Mouse (Mus musculus): ENCODE data around the gene Atp6v1e2.

Gene Atp6v1e2

GRCm38 (mm10) chr17:86947840-86948796 is at the start of gene Atp6v1e2:
Gene Atp6v1e2, minus strand, starts transcription at chr17:86947897.
- DNase-seq (ENCODE audit: low read depth, low spot score), result no peak

GRCm38 (mm10) chr17:86997323-86997722 is 49.6 kb upstream of the Atp6v1e2 start:
- DNase-seq (ENCODE audit: low read depth, low spot score), result no peak

GRCm38 (mm10) chr17:86991306-86991705 is 43.6 kb upstream of the Atp6v1e2 start:
- no peak for DNase-seq (ENCODE audit: low read depth, low spot score)

- no peak for DNase-seq (ENCODE audit: low read depth, low spot score)
Observed at GRCm38 (mm10) chr17:86988601-86989184, 41.0 kb upstream of the Atp6v1e2 start.

- DNase-seq (ENCODE audit: low read depth, low spot score), result peak; percentile 23
Observed at GRCm38 (mm10) chr17:86988161-86988560, 40.5 kb upstream of the Atp6v1e2 start.

DNA sequence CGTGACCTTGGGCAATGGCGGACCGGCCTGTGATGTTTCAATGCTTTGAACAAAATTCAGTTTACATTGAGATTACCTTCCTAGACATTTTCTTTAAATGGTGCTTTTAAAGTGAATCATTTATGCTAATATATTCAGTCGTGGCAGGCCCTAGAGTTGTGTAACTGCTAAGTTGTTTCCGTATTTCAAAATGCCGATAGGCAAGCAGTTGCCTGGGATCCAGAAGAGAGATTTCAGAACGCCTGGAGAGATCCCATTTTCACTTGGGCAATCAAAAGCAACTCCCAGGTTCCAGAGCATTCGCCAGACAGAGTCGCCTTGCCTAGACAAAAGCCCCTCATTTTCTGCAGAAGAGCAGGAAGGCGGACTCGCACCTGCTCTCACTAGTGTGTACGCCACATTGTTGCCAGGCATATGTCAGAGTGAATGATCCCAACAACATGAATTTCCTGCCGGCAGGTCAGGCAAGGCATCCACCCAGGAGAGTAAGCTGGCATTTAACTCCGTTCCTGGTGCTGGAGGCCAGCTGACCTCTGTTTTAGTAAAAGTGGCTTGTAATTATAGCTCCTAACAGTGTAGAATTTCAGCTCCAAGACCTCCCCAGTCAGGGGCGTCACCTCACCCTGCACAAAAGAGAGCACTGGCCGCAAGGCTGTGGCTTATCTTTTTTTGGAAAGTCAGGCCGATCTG is 38.9 kb upstream of the Atp6v1e2 start:
- DNase-seq (ENCODE audit: low read depth, low spot score), result no peak

GRCm38 (mm10) chr17:86982497-86982896 is 34.8 kb upstream of the Atp6v1e2 start:
- no peak for DNase-seq (ENCODE audit: low read depth, low spot score)

DNA sequence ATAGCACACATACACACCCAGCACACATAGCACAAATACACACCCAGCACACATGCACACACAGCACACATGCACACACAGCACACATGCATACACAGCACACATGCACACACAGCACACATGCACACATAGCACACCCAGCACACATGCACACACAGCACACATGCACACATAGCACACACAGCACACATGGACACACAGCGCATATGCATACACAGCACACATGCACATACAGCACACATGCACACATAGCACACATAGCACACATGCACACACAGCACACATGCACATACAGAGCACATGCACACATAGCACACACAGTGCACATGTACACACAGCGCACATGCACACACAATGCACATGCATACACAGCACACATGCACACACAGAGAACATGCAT is 34.0 kb upstream of the Atp6v1e2 start:
- no peak for DNase-seq (ENCODE audit: low read depth, low spot score)

DNA sequence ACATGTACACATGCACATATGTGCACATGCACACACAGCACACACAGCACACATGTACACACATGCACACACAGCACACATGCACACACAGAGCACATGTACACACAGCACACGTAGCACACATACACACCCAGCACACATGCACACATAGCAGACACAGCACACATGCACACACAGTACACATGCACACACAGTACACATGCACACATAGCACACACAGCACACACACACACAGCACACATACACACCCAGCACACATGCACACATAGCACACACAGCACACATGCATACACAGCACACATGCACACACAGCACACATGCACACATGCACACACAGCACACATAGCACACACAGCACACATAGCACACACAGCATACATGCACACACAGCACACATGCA is 33.5 kb upstream of the Atp6v1e2 start:
- DNase-seq (ENCODE audit: low read depth, low spot score), result no peak

- no peak for DNase-seq (ENCODE audit: low read depth, low spot score)
Observed at GRCm38 (mm10) chr17:86978496-86978895, 30.8 kb upstream of the Atp6v1e2 start.

DNA sequence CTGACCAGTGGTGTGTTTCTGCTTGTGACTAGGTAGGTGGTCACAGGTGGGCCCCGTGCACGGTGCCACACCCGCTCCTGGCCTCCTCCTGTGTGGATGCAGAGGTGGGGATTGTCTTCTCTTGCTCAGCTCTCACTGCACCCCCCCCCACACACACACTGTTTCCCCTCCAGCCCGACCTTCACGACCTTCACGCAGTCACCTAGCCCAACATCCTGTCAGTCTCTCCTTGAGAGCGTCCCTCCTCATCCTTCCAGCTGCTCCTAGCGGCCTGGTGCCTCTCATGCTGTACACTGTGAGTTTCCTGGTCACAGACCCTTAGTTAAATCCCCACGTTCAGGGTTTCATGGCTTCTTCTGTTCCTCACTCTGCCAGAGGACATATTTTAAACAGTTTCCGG is 28.7 kb upstream of the Atp6v1e2 start:
- DNase-seq (ENCODE audit: low read depth, low spot score), result peak; percentile 49

- DNase-seq (ENCODE audit: low read depth, low spot score), result no peak
Observed at GRCm38 (mm10) chr17:86973097-86973496, 25.4 kb upstream of the Atp6v1e2 start.

GRCm38 (mm10) chr17:86971860-86972259 is 24.2 kb upstream of the Atp6v1e2 start:
- no peak for DNase-seq (ENCODE audit: low read depth, low spot score)

- peak; percentile 40 for DNase-seq (ENCODE audit: low read depth, low spot score)
Observed at GRCm38 (mm10) chr17:86971036-86971435, 23.3 kb upstream of the Atp6v1e2 start.

DNA sequence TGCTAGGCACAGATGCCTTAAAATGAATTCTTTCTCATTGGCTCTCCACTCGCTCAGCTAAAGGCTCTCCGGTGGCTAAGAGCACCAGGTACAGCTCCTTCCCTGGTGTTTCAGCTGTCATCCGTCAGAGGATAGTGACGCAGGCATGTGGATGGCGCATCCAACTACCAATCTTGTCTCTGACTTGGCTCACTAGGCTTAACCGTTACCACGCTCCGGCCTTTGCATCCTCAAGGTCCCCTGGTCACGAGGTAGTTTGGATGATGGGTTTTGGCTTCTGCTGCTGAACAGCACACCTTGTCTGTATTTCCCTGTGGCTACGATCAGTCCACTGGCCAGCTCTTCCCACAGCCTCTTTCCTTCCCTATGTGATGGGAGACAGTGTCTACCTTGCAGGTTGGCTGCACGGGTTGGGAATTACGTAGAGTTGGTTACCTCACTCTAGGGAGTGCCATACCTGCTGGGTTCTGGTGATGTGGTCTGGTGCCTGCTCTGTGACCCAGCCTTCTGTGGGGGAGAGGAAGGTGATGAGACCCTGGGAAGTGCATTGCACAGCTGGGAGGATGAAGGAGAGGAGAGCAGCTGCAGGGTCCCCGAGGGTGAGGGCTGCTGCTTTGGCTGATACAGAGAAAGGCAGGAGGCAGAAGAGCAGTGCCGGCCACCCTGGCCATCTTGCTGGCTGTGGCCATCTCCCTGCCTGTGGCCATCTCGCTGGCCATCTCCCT is 22.5 kb upstream of the Atp6v1e2 start:
- DNase-seq (ENCODE audit: low read depth, low spot score), result no peak

DNA sequence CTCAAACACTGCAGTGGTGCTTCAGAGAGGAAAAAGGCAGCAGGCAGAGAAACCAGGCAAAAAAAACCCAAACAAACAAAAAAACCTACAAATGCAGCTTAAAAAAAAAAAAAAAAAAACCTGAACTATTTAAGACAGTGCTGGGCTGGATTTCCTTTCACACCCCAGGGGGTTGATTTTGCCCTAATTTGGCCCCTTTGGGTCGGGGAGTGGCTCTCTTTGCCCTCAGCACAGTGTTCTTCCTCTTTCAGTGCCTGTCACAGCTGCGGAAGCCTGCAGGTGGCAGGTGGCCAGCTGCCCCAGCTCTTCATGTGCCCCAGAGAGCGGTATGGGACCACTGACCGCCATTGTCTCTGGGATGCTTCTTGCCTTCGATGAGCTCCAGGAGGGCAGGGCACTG is 21.9 kb upstream of the Atp6v1e2 start:
- peak; percentile 60 for DNase-seq (ENCODE audit: low read depth, low spot score)

DNA sequence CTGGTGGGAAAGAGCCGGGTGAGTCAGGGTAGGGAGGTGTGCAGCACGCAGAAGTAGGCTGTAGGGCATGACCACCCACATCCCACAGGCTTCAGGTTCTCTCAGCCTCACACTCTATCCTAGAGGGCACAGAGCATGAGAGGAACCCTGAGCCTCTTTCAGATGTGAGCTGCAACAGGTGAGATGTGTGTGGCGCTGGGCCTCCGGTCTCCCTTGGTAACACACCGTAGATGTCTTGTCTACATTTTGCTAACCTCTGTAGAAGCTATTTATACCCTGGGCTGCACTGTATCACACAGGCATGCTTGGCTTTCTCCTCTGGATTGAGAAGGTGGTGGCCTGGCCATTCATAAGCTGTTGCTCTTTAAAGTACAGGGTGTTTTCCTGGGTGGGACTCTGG is 20.9 kb upstream of the Atp6v1e2 start:
- DNase-seq (ENCODE audit: low read depth, low spot score), result peak; percentile 22

DNA sequence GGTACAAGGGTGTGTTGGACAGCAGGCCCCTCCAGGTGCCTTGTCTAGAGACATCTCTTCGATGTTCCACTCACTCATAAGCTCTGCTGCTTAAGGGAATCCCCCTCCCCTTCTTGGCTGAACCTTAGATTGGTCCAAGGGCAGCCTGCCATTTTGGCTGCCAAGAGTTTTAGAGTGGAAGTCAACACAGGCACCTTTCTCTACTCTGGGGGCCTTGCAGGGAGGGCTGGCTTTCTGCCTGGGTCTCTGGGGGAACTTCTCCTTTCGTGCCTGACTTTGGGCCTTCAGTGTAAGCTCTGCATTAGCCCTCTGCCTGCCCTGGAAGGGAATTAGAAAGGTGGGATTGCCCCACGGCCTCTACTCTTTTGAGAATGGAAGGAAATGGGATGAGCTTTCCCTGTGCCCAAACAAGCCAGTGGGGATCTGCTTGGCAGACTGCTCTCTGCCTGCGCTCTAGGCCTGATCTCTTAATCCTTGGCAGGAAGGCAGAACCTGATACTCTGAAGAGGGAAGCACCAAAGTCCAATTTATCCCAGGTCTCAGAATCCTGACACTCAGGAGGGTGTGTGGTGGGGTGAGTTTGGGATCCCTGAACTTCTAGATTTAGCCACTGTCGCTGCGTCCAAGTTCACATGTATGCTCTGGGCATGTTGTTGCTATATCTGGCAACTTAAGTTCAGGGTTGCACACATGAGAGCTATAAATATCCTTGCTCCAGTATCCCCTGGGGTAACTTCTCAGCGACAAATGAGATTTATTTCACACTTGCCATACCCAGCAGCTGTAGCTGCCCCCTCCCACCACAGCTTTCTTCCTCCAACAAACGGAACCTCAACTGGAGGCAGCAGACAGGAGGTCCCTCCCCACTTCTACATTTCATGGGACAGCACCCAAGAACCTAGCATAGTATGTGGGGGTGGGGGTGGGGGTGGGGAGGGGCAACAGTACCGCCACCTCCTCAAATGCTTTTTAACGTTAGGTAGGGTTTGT is 20.1 kb upstream of the Atp6v1e2 start:
- DNase-seq (ENCODE audit: low read depth, low spot score), result no peak

- no peak for DNase-seq (ENCODE audit: low read depth, low spot score)
Observed at GRCm38 (mm10) chr17:86967048-86967447, 19.4 kb upstream of the Atp6v1e2 start.

DNA sequence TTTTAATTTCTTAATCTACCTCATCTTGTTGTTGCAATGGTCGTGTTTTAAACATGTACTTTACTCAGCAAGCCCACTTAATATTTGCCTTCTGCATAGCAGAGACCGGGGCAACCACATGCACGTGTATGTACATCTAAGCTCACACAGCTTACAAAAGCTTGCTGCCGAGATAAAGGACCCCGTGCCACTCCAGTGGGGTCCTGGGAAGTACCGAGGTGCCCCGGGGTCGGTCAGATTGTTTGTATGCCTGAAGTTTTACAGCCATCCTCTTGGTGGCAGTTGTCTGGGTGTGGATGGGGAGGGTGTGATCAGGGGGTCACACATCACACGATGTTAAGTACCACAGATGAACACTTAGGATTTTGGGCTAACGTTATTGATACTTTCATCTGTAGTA is 18.3 kb upstream of the Atp6v1e2 start:
- DNase-seq (ENCODE audit: low read depth, low spot score), result no peak

Measured in CD4-positive, CD25-positive, alpha-beta regulatory T cell, adult 2 months (primary cell).